Mouse (Mus musculus) layer of hippocampus, postnatal 14 days (tissue): ENCODE measurements around the gene Setd1a. TPM values are rescaled to one million over a fixed set of nuclear protein-coding genes. Genes with fewer than 3 reads are reported as not detected.
"Not testable (repeated sequence)": the region's sequence is repeated elsewhere in the genome, so short reads cannot be mapped to it uniquely, and the experiment has no call there.

Experiments used
- DNase-seq, 2 experiments: peaks; one replicate each; pipeline ENCODE4 v3.0.0; 2021 to 2022; ENCODE audit warnings: low spot score in 2 of 2, mixed read lengths in 1 of 2
- total RNA-seq, 2 experiments: library from RNA; stranded (reverse); gene quantifications; 2 replicates each; pipeline ENCODE4 v1.2.3; 2021

Gene Setd1a
- total RNA-seq, 2 experiments from 2014 or later = 38.2 to 41.8 TPM

DNA sequence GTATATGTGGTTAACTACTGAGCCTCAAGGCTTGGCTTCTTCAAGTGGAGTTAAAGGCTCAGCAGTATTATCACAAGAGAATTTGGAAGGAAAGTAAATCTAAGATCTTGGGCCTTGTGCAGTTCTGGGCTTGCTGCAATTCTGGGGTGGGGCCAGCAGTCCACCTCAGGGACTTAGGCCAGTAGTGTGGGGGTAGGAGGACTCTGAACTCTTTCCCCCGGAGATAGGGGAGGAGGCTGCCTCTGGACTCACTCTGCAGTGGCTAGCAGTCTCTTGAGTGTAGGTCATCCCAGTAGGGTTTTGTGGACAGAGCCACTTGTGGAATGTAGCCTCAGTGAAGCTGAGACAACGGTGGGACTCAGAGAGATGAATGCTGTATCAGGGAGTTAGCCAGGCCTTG is 10.7 kb upstream of the Setd1a start:
- no peak for DNase-seq

DNA sequence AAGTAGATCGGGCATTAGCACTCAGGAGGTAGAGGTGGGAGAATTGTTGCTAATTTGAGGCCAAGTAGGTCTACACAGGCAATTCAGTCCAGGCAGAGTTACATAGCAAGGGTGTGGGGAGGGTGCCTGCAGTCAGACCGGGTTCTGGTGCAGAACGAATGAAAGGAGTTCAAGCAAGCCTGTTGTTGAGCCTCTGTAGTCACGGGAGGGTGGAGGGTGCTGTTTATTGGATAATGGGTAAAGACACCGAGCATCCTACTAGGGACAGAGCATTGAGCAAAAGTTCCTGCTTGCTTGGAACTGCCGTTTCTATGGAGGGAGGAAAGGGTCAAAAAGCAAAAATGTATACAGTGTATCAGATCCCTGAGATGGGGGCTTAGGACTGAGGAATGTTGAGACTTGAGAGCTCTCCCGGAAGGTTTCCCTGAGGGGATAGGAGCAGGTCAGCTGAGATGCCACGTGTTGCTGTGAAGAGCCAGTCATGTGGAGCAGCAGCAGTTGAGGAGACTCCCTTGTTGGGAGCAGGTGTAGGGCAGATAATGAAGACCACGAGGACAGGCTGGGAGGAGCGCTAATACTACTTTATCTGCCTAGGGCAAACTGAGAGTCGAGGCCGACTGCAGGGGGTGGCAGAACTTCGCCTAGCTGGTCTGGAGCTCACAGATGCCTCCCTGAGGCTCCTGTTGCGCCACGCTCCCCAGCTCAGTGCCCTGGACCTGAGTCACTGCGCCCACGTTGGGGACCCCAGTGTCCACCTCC is 9.4 kb upstream of the Setd1a start:
- DNase-seq = no peak

DNA sequence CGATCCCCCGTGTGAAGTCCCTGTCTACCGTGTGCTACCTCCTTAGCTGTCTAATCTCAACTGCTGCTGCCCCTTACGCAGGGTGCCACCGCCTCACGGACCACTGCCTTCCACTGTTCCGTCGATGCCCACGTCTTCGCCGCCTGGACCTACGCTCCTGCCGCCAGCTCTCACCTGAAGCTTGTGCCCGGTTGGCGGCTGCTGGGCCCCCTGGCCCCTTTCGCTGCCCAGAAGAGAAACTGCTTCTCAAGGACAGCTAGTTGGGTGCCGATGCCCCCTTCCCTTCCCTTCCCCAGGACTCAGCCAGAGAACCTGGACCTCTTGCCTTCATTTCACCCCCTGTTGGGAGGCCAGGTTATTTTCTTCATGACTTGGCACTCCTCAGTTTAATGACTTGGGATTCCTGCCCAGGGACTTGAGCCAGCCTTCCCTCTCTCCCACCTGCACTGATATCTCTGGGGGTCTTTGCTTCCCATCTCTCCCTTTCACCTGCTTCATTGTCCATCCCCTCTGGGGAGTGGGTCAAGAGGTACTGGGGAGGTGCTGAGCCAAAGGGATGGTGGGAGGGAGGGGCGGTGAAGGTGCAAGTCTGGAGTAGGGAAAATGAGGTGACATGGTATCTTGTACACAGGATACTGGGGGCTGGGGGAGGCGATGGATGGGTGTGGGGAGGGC is 8.7 kb upstream of the Setd1a start:
- no peak for DNase-seq

DNA sequence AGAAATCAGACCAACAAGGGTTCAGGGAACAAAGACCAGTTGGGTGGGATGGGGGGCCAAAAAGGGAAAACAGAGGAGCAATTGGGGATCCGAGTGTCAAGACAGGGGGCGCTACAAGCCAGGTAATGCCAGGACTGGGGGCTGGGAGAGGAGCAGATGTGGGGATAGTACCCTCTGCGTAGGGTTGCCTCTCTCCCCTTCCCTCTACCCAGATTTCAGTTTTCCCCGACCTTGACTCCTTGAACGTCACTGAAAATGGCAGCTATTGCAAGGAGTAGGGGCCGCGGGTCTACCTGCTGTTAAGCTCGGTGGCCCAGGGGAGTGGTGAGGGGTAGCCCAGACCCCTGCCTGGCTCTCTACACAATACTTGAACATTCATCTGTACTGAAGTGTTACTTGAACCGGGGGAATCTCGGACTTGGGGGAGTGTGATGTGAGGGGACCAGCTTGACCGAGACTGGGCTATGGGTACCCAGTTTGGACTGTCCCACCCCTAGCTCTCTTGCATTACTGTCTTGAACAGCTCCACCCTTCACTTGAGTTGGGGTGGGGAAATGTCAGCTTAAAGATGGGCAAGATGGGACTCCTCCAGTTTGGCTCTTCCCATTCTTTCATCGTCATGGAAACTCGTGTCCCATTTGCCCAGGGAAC is 8.0 kb upstream of the Setd1a start:
- DNase-seq = no peak

DNA sequence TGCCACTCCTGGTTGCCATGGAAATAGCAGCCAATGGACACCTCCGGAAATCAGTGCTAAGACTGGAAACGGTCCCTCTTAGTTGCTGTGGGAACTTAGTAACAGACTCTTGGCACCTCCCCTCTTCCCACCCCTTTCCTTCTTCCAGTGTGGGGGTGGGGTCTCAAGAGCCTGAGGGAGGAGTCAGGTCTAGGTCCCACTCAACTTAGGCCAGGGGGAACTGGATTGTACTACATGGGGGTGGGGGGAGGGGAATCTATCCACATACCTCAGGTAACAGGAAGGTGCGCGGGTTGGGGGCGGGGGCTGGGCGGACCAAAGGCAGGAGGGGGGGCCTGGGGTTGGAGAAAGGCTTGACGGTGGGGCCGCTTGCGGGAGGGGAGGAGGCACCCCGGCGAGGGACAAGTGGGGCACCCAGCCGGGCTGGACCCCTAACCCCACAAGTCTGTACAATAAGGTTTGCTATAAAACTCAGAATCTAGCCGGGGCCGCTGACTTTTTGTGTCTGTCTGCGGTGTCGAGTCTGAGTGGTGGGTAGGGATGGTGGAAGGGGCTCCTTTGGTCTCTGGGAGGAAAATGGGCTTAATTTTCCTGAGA is 7.4 kb upstream of the Setd1a start:
- peak; percentile 97 to 99 for DNase-seq

DNA sequence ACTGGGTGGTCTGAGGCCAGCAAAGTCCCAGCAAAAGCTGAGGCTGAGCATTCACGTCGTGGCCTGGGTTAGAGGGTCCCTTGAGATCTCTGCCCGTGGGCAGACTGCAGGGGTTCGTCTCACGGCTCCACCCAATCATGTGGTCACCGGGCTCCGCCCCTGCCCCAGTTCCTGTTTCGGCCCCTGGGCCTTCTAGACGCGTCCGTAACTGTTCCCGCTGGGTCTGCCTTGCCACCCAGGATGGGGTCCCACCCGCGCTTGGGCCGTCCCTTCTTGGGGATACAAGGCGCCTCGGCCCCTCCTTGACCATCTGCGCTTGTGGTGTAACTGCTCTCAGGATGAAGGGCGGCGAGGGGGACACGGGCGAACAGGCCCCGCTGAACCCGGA is 6.8 kb upstream of the Setd1a start, which contains the start of gene Orai3:
Orai3 (plus strand) TSS at position 165 of the 388 bp plus-strand sequence.
- DNase-seq = peak; percentile 85 to 88

DNA sequence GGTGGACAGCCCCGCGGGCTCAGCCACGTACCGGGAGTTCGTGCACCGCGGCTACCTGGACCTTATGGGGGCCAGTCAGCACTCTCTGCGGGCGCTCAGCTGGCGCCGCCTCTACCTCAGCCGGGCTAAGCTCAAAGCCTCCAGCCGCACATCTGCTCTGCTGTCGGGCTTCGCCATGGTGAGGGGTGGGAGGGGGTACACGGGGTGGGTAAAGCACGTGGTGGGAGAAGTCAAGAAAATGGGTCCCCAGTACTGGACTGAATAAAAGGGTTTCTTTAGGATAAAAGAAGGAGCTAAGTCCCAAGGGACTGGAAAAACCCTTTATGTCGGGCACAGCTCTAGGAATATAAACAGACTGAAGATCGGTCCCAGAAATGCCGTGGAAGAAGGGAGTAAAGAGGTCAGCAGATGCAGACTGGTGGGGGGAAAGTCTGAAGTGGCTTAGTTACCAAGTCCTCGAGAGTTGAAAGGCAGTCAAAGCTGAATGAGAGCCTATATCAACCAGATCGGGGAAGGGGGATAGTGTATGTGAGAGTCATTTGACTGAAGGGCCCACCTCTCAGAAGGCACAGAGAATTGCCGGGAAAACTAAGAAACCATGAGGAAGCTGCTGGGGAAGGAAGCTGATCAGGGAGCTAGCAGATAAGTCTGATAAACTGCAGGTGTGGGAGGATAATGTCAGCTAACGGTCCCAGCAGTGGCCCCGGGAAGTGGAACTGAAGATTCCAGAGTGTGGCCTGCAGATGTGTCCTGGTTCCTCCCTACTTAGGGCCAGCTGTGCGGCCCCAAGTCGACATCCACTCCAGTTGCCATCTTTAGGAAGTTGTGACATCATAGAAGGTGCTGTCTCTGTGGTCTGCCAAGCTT is 6.2 kb upstream of the Setd1a start:
- no peak for DNase-seq

DNA sequence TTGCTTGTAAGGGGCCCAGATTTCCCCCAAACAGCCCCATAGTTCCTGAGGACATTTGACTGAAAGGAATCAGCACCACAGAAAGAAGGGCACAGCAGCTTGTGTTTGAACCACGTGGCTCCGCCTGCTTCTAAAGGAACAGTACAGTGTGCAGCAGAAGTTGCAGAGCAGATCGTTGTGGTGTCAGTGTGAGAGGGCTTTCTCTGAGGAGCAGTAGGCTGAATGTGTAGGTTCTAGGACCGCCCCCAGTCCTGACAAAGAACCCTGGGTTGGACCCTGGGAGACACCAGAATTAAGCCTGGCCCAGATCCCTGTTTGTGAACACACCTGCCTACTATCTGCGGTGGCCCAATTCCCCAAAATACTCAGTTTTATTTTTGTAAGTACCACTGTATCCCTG is 5.2 kb upstream of the Setd1a start:
- DNase-seq = peak; percentile 48 to 68

DNA sequence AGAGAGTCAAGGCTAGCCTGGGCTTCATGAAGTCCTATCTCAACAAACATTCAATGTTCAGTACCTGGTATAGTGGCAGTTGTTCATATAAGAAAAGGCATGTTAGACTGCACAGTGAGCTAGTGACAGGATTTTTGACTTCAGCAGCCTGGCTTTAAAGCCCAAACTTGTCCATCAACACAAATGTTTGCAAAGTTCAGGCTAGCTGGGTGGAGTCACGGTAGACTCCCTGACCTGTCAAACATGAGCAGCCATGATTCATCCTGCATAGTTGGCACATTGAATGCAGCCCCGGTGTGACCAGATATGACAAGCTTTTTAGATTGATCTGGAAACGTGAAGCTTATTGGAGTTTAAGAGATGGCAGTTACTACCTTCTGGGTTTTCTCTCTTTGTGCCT is 4.4 kb upstream of the Setd1a start:
- DNase-seq = no peak

DNA sequence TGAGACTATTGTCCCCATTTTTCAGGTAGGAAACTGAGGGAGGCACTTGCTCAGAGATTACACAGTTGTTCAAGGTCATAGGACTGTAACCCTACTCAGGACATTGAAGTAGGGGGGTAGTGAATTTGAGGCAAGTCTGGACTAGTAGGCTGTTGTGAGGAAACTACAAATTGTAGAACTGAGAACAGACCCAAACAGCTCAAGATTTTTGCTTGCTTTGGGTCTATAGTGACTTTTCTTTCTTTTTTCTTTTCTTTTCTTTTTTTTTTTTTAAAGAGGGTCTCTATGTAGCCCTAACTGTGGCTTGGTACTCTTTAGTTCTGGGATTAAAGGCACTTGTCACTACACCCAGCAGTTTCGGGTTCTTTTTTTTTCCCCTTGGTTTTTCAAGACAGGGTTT is 3.9 kb upstream of the Setd1a start:
- no peak for DNase-seq

DNA sequence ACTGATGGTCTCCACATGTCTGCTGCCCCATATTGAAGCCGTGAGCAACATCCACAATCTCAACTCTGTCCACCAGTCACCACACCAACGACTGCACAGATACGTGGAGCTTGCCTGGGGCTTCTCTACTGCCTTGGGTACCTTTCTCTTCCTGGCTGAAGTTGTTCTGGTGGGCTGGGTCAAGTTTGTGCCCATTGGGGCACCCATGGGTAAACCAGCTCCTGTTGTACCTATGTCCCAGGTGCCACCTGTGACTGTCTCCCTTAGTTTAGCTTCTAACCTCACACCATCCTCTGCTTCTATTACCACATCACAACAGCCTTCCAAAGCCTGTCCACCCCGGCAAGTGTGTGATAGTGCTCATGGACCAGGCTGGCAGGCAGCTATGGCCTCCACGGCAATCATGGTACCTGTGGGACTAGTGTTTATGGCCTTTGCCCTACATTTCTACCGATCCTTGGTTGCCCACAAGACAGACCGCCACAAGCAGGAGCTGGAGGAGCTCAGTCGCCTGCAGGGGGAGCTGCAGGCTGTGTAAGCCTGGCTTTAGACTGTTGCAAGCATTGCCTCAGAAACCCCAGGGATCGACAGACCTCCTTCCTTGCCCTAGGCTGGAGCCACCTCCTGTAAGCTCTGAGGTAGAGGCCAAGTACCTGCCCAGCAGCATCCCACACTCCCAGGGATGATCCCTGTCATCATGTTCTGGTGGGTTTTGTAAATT is 2.6 kb upstream of the Setd1a start:
- DNase-seq = peak; percentile 63 to 71

DNA sequence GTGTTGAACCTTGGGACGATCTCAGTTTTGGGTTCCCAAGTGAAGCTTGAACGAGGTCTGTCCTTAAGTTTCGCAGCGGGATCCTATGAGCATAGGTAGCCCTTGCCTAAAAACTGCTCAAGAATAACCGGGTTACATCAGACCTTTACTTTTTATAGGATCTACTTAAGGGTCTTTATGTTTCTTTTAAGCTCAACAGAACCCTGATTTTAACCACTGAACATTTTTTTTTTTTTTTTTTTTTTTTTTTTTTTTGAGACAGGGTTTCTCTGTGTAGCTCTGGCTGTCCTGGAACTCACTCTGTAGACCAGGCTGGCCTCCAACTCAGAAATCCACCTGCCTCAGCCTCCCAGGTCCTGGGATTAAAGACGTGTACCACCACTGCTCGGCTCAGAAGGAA is 633 bp upstream of the Setd1a start:
- not testable (repeated sequence) for DNase-seq

DNA sequence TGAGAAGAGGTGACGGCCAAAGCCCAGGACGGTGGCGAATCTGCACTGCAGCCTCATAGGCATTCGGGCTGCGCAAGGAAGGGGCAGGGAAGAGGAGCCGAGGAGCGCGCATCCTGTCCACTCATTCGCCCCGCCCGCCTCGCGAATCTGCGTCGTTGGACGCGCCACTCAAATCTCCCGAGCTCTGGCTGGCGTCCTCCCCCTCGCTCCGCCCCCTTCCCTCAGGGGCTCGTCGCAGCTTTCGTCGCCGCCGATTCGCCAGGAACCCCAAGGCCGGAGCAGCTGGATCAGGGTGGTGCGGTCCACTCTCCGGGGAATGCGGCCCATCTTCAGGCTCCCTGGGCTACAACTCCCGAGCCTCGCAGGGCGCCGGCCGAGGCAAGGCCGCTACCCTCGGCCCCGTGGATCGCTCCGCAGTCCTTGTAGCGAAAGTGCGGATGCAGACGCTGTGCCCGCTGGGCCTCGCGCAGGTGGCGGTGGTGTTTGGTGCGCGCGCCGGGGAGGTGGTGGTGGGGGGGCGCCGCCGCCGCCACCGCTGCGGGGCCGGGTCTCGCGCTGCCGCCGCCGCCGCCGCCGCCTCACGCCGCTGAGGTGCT is 506 bp downstream of the Setd1a start:
- DNase-seq = peak; percentile 97 to 98

DNA sequence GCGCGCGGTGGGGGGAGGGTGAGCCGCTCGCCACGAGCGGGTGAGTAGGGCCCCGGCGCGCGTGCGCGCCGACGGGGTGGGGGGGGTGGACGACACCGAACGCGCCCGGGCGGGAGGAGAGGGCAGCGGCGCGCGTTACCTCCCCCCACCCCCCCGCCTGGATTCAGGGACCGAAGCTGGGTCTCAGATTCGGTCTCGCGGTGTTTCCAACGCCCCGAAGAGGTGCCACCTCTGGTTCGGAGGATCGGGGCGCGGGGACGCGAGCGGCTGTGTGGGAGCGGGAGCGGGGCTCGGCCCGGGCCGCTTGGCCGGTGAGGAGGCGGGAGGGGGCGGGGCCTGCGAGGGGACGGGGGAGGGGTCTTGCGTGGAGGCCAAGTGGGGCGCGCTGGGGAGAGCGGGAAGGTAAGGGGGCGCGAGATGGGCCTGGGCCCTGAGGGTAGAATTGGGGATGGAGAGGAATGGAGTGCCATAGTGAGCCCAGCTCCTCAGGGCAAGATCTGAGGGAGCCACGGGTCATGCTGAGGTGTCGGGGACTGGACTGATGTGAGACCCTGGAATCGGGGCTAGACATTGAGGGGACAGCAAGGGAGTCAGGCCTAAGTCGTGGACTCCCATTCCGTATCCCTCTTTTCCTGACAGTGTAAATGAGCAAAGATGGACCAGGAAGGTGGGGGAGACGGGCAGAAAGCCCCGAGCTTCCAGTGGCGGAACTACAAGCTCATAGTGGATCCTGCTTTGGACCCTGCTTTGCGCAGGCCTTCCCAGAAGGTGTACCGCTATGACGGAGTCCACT is 1.2 kb downstream of the Setd1a start:
- peak in 1 of 2 experiments; percentile 39 for DNase-seq

DNA sequence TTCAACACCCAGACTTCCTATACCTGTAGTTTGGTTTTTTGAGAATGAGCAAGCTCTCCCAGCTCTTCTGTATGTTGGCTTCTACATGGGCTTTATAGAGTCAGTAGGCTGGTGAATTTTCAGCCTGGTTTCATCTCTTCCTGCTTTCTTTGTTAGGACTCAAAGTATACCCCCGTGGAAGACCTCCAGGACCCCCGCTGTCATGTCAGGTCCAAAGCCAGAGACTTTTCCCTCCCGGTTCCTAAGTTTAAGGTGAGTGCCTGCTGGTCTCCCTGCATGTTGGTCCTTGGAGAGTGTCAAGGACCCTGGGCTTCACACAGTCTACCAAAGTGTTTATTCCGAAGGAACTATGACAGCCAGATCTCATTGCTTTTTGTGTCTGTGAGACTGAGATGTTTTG is 1.9 kb downstream of the Setd1a start:
- DNase-seq = no peak

DNA sequence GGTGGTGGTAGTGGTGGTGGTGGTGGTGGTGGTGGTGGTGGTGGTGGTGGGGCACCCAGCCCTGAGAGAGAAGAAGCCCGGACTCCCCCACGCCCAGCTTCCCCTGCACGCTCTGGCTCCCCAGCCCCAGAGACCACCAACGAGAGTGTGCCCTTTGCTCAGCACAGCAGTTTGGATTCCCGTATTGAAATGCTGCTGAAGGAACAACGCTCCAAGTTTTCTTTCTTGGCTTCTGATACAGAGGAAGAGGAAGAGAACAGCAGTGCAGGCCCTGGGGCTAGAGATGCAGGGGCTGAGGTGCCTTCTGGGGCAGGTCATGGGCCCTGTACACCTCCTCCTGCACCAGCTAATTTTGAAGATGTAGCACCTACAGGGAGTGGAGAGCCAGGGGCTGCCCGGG is 8.8 kb downstream of the Setd1a start, which contains the start of gene Gm49388:
Gm49388 (plus strand) TSS at position 301 of the 400 bp plus-strand sequence.
- DNase-seq = no peak

DNA sequence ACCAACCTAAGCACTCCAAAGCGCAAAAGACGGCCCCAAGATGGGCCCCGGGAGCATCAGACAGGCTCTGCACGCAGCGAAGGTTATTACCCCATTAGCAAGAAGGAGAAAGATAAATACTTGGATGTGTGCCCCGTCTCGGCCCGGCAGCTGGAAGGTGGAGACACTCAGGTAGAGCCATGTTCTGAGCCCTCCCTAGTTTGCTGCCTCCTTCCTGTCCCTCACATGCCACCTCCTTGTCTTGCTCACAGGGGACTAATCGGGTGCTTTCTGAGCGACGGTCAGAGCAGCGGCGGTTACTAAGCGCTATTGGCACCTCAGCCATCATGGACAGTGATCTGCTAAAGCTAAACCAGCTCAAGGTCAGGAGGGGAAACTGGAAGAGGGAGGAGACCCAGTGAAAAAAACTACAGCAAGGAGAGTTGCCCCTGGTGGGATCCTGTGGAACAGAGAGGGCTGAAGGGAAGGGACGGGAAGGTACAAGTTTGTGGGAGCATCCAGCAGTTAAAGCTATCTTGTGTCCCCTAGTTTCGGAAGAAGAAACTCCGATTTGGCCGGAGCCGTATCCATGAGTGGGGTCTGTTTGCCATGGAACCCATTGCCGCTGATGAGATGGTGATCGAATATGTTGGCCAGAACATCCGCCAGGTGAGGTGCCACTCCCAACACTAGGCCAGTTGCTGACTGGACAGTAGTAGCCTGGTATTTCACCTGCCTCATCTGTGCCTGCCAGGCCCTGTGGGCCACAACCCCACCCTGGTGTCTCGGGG is 20.8 kb downstream of the Setd1a start:
- no peak for DNase-seq

DNA sequence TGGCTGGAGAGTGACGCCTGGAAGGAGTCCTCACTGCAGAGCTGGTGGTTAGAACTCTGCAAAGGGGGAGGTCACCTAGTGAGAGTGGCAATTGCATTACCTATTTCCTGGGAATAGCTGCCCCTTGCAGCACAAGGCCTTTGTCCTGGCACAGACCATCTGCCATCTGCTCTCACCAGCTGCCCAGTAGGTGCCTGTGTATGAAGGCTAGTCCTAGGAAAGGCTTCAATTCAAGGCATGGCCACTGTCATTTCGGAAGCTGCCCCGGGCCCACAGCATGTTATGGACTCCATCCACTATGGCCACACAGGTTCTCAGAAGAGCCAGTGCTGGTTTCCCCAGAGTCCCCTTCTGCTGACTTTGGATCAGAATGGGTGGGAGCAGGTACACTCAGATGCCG is 22.1 kb downstream of the Setd1a start:
- DNase-seq = no peak
